Mouse (Mus musculus): ENCODE measurements around the gene Ibsp.

DNA sequence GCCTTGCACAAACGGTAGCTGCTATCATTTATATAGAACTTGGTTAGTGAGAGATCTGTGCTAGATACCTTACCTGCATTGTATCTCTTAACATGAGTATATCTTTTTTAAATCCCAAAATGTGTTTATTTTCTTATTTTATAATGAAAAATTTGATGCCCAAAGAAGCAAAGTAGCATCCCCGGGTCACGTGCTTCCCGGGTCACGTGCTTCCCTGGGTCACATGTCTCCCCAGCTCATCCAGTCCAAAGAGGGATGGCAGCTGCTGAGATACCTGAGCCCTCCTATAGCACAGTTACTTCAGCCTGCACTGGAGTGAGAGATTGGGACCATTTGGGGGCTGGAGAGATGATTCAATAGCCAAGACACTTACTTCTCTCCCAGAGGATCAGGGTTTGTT, 37.0 kb downstream of the Ibsp start:
- TF ChIP-seq GATA1 (IDR thresholded peaks at IDR 0.05; ENCODE audit: low read length) = no peak
- TF ChIP-seq TAL1 (IDR thresholded peaks at IDR 0.05; ENCODE audit: low read length) = no peak
